Comparison of ENCODE assay signal across 12 mouse cellular contexts in the genomic region with DNA sequence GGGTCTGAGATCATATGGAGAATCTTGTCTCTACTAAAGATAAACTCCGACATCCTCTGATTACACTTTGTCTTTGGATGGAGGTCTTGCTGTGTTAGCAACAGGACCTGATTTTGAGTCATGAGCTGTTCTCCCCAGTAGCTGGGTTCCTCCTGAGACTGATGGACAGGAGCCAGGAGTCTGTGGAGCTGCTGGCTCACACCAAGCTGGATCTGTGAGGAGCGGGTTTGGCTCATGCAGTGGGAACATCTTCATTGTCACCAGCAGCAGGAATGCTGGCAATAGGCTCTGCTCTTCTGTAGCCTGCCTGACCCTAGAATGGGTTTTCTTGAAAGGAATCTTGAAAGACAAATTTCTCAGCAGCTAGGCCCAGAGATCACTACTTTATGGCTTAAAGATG.
DNase-seq lines count a peak whose midpoint lies in the region; ATAC-seq and TF ChIP-seq lines count a peak whose summit lies in the region.
"Had no signal": no experiment of that assay in that cellular context is flagged by ENCODE, and none has a peak within 500 bp of the region (broad histone marks: within the 10 kb centered on the region; RNA-seq: fewer than 3 reads in every experiment).

No protein-coding gene starts in this region.

- H3K27ac ChIP-seq in midbrain, postnatal 0 days (ENCODE audit: low read depth, low read length), result no peak overlapping the region
- no peak overlapping the region for H3K27ac ChIP-seq in midbrain, embryonic 14.5 days (replicated peaks; ENCODE audit: low read depth, low read length)
- H3K27ac ChIP-seq in limb, embryonic 10.5 days, result no peak overlapping the region
- H3K27ac ChIP-seq: hindbrain, embryonic 10.5 days; intestine, embryonic 15.5 days; limb, embryonic 13.5 days had no signal

- H3K4me1 ChIP-seq in midbrain, postnatal 0 days (ENCODE audit: insufficient read depth, low read length), result no peaks in the 10 kb centered on the region
- H3K4me1 ChIP-seq in midbrain, embryonic 14.5 days (ENCODE audit: control insufficient read depth, insufficient read depth, low read length), result no peaks in the 10 kb centered on the region
- peaks cover 8% of the 10 kb centered on the region; the same call in 1 of the 2 replicates for H3K4me1 ChIP-seq in limb, embryonic 10.5 days
- H3K4me1 ChIP-seq: intestine, embryonic 15.5 days had no signal

- H3K27me3 ChIP-seq in midbrain, postnatal 0 days (ENCODE audit: insufficient read depth, low read length), result no peaks in the 10 kb centered on the region
- H3K27me3 ChIP-seq in midbrain, embryonic 14.5 days (ENCODE audit: control insufficient read depth, insufficient read depth, low read length), result no peaks in the 10 kb centered on the region
- H3K27me3 ChIP-seq in limb, embryonic 10.5 days (ENCODE audit: low read depth, poor library complexity, severe bottlenecking), result no peaks in the 10 kb centered on the region
- H3K27me3 ChIP-seq: intestine, embryonic 15.5 days; limb, embryonic 13.5 days had no signal

- peak; percentile 4 for DNase-seq in gastrocnemius, adult 18-20 months (ENCODE audit: low spot score)
- DNase-seq in gastrocnemius, postnatal 10 days, result no peak
- peak; percentile 67 for DNase-seq in midbrain, postnatal 0 days (ENCODE audit: low spot score)
- DNase-seq in midbrain, embryonic 14.5 days, result no peak
- DNase-seq in cerebellum, adult 9-11 months, result peak; percentile 65
- DNase-seq in telencephalon, adult 2 months (ENCODE audit: low read depth, low spot score), result peak; percentile 41
- no peak for DNase-seq in limb, embryonic 10.5 days (ENCODE audit: low spot score)
- DNase-seq in kidney, postnatal 4 days, result no peak
- DNase-seq: thymus, postnatal 14 days had no signal

- H3K9me3 ChIP-seq in midbrain, postnatal 0 days (ENCODE audit: low read length), result no peaks in the 10 kb centered on the region
- no peaks in the 10 kb centered on the region for H3K9me3 ChIP-seq in midbrain, embryonic 14.5 days (ENCODE audit: control insufficient read depth, low read length)
- no peaks in the 10 kb centered on the region for H3K9me3 ChIP-seq in limb, embryonic 10.5 days (replicated peaks)
- H3K9me3 ChIP-seq: hindbrain, embryonic 10.5 days; intestine, embryonic 15.5 days; limb, embryonic 13.5 days had no signal

- no peak for ATAC-seq in midbrain, postnatal 0 days (ENCODE audit: low FRiP score)
- no peak for ATAC-seq in midbrain, embryonic 14.5 days (ENCODE audit: low FRiP score, low TSS enrichment)
- ATAC-seq: intestine, embryonic 15.5 days had no signal

- no peak overlapping the region for H3K9ac ChIP-seq in midbrain, postnatal 0 days (replicated peaks; ENCODE audit: low read length, poor library complexity, severe bottlenecking)
- no peak overlapping the region for H3K9ac ChIP-seq in midbrain, embryonic 14.5 days (replicated peaks; ENCODE audit: low read length)
- H3K9ac ChIP-seq: intestine, embryonic 15.5 days; limb, embryonic 13.5 days had no signal

- H3K36me3 ChIP-seq in midbrain, postnatal 0 days (ENCODE audit: insufficient read depth, low read length), result no peaks in the 10 kb centered on the region
- no peaks in the 10 kb centered on the region for H3K36me3 ChIP-seq in midbrain, embryonic 14.5 days (ENCODE audit: control insufficient read depth, insufficient read depth, low read length)
- H3K36me3 ChIP-seq in limb, embryonic 10.5 days, result no peaks in the 10 kb centered on the region
- H3K36me3 ChIP-seq: hindbrain, embryonic 10.5 days; intestine, embryonic 15.5 days; limb, embryonic 13.5 days had no signal

- no peak for TF ChIP-seq CTCF in midbrain, postnatal 0 days (IDR thresholded peaks at IDR 0.05)

- 75% methylated on average over 2 of the region's 2 CpGs for WGBS in midbrain, postnatal 0 days
- 93% methylated on average over 2 of the region's 2 CpGs for WGBS in midbrain, embryonic 14.5 days
- WGBS in limb, embryonic 10.5 days, result 89% methylated on average over 2 of the region's 2 CpGs

- H3K4me3 ChIP-seq in midbrain, postnatal 0 days (ENCODE audit: low read depth, low read length), result no peak overlapping the region
- no peak overlapping the region for H3K4me3 ChIP-seq in midbrain, embryonic 14.5 days (replicated peaks; ENCODE audit: low read depth, low read length)
- no peak overlapping the region for H3K4me3 ChIP-seq in limb, embryonic 10.5 days
- H3K4me3 ChIP-seq: hindbrain, embryonic 10.5 days; intestine, embryonic 15.5 days; limb, embryonic 13.5 days had no signal

- no peak overlapping the region for H3K4me2 ChIP-seq in midbrain, postnatal 0 days (ENCODE audit: low read depth, low read length, poor library complexity, severe bottlenecking)
- H3K4me2 ChIP-seq in midbrain, embryonic 14.5 days (ENCODE audit: low read length), result no peak overlapping the region
- H3K4me2 ChIP-seq: intestine, embryonic 15.5 days; limb, embryonic 13.5 days had no signal

Comparison
In these comparisons a context has a peak if more than half of its experiments do, and no peak if none do; other contexts are left out.
1. DNase-seq: peak in gastrocnemius, adult 18-20 months (single experiment), midbrain, postnatal 0 days (single experiment), cerebellum, adult 9-11 months (single experiment) and telencephalon, adult 2 months (single experiment); none in gastrocnemius, postnatal 10 days (single experiment), midbrain, embryonic 14.5 days (single experiment), limb, embryonic 10.5 days (single experiment) and kidney, postnatal 4 days (0 of 2).